Mouse (Mus musculus): ENCODE measurements around the gene Zfp1.

Gene Zfp1

DNA sequence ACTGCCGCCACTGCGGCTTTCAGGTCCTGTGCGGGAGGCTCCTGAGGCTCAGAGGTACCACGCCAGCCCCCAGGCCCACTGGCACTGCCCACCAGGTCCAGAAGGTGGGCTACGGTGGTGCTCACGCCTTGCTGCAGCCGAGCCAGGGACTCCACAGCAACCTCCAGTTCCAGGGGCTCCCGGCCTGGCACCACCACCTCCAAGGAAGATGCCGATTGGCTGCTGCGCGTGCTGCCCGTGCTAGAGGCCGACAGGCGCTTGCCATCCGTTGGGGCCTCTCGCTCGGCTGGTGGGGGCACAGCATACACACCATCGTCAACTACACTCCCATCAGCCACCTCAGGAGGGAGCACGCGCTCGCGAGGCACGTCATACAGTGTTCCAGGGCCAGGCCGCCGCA lies 70.6 kb downstream of the Zfp1 start:
- no peak for DNase-seq (ENCODE audit: low spot score)

DNA sequence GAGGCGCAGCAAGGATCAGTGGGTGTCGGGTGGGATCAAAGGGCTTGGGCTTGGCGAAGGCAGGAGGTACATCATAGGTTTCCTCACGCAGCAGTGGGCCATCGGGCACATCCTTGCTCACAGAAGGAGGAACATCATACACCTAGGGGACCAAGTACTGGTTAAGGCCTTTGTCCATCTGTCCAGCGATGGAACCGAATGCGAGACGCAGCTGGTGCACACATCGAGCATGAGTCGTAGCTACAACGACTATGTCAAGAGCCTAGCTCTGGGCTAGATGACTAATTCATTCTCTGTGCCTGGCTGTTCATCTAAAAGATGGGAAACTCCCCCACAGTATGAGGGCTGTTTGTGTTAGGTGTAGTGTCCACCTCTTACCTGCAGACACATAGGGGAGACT lies 71.1 kb downstream of the Zfp1 start:
- no peak for DNase-seq (ENCODE audit: low spot score)

DNA sequence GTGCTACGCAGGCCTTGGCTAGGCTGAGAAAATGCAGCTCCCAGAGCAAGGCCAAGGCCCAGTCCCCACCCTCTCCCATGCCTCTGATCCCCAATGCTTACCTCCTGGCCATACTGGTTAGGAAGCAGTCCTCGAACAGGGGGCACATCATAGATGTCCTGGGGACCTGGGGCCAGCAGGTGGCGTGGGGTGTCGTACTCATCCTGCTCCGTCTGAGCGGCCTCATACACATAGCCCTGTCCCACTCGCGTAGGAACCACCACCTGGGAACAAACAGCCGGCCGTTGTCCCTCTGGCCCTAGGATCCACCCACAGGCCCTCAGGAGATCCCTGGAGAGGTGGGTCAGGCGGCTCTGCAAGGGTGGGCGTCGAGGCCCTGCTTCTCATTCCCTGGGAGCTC lies 72.3 kb downstream of the Zfp1 start:
- DNase-seq (ENCODE audit: low spot score), result no peak

DNA sequence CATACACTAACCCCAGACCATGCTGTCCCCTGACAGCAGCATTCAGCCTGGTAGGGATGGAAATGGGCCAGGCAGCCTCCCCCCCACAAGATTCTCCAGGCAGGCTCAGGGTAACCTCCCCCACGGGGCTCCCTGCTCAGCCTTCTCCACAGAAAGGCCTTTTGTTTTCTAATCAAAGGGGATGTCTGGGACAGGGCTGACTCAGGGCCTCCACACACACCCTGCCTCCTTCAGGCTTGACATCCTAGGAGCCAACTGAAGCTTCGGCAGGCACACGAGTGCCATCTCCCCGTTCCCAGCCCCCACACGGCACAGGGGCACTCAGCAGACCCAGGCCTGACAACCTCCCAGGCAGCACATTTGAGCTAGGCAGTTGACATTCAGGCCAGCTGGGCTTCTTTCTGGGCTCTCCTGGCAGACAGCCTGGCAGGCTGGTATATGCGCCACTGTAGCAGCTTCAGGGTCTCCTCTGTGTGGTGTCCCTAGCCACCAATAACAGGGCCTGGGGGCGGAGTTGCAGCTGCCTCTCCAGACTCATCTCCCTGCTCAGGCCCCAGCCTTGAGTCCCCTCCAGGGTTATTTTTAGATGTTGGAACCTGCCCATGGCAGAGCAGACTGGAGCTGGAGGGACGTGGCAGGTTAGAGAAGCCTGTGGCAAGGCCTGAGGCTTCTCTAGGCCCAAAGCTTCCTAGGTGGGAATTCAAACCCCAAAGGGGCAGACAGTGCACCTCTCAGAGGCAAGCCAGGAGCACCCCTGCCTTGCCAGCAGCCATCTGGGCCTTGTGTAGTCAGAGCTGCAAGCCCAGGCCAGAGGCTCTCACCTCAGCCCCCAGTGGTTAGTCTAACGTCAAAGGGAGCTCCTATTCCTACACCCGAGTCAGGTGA lies 73.6 kb downstream of the Zfp1 start:
- DNase-seq (ENCODE audit: low spot score), result peak; percentile 30

DNA sequence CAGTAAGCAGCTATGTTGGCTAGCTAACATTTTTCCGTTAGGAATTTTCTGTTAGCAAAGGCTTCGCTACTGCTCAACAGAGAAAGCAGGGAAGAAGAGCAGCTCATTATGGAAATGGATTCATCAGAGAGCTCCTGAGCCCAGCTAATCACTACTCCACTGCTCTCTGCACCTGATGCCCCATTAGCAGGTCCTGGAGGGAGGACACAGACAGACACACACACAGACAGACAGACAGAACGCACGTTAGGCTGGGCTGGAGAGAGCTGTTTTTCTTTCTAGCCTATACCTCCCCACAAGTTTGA lies 74.2 kb downstream of the Zfp1 start:
- DNase-seq (ENCODE audit: low spot score), result no peak

DNA sequence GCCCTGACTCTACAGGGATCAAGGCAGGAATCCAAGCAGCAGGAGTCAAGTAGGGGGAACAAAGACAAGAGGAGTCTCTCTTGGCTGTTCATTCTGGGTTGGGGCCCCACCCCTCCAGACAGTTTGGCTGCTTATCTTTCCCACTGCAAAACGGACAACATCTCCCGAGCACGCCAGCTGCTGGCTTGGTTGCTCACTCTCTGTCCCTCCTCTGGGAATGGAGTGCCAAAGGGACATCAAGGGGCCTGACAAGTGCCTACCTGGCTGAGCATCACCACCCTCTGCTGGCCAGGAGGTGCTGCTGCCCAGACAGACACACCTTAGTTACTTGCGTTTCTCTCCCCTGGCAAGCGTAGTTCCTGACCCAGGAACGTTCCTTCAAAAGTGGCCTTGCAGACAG lies 74.7 kb downstream of the Zfp1 start:
- DNase-seq (ENCODE audit: low spot score), result no peak

DNA sequence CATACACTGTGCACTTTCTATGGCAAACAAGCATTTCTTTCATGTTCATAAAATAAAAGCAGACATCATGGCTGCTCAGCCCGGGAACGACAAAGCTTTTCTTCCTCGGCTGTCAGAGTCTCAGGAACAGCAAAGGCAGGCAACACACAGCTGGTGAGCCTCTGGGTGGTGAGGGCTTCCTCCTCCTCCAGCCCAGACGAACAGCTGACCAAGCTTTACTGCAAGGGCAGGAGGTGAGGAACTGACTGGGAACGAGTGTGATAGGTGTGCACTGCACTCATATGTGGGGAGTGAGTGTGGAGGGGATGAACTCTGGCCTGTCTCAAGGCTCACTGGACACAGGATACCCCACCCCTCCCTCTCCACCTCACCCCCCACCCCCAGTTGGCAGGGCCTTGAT lies 75.7 kb downstream of the Zfp1 start:
- DNase-seq (ENCODE audit: low spot score), result no peak

DNA sequence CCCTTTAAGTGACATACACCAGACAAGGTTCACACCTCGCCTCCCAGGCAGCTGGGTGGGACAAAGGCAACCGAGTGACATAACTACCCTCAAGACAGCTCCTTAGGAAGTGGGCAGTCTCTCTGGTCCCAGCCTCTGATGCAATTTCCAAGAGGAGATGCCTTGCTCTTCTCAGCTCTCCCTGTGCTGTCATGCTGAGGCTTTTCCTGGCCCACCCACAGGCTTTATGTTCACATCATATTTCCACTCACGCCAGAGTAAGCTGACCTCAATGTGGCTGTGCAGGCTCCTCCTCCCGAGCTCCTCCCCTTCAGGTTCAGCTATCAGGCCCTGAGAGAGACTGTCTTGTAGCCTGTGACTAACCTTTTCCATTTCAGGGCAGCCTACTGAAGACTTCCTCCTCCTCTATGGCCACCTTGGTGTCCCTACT lies 76.9 kb downstream of the Zfp1 start:
- no peak for DNase-seq (ENCODE audit: low spot score)
